In genomic region chr4:106063851-106064382, GRCm38 (mm10) we compare ENCODE assay signal across 17 mouse cellular contexts.
DNase-seq lines count a peak whose midpoint lies in the region; ATAC-seq and TF ChIP-seq lines count a peak whose summit lies in the region.
"Had no signal": no experiment of that assay in that cellular context is flagged by ENCODE, and none has a peak within 500 bp of the region (broad histone marks: within the 10 kb centered on the region; RNA-seq: fewer than 3 reads in every experiment).

No protein-coding gene starts in this region.

- peak; percentile 13 for DNase-seq in lung, postnatal 0 days (ENCODE audit: low spot score)
- no peak for DNase-seq in lung, postnatal 36 days
- DNase-seq in limb, embryonic 10.5 days (ENCODE audit: low spot score): no peak
- no peak for DNase-seq in layer of hippocampus, adult 18-20 months (ENCODE audit: low spot score in 2 of 2)
- DNase-seq in adrenal gland, postnatal 14 days: no peak
- DNase-seq: adrenal gland, postnatal 10 days; cerebellum, adult 11-12 months; cerebellum, adult 9-10 months; cerebellum, postnatal 25 days; forebrain, postnatal 0 days; gastrocnemius, postnatal 14 days; heart, postnatal 36 days had no signal

- H3K4me3 ChIP-seq in lung, postnatal 0 days (ENCODE audit: low read depth, low read length): no peak overlapping the region
- H3K4me3 ChIP-seq in limb, embryonic 10.5 days: no peak overlapping the region
- no peak overlapping the region for H3K4me3 ChIP-seq in limb, embryonic 15.5 days
- H3K4me3 ChIP-seq: forebrain, embryonic 13.5 days; heart, embryonic 13.5 days; hindbrain, embryonic 15.5 days had no signal

- no peak overlapping the region for H3K4me2 ChIP-seq in lung, postnatal 0 days (replicated peaks; ENCODE audit: low read depth, low read length)
- no peak overlapping the region for H3K4me2 ChIP-seq in limb, embryonic 15.5 days
- H3K4me2 ChIP-seq: forebrain, embryonic 13.5 days; heart, embryonic 13.5 days; hindbrain, embryonic 15.5 days had no signal

- H3K9me3 ChIP-seq in lung, postnatal 0 days (ENCODE audit: low read length): no peaks in the 10 kb centered on the region
- H3K9me3 ChIP-seq in limb, embryonic 10.5 days (replicated peaks): no peaks in the 10 kb centered on the region
- H3K9me3 ChIP-seq in limb, embryonic 15.5 days: no peaks in the 10 kb centered on the region
- H3K9me3 ChIP-seq: forebrain, embryonic 13.5 days; heart, embryonic 13.5 days; hindbrain, embryonic 15.5 days had no signal

- H3K27me3 ChIP-seq in lung, postnatal 0 days (replicated peaks; ENCODE audit: insufficient read depth, low read length): no peaks in the 10 kb centered on the region
- H3K27me3 ChIP-seq in limb, embryonic 10.5 days (ENCODE audit: low read depth, poor library complexity, severe bottlenecking): no peaks in the 10 kb centered on the region
- no peaks in the 10 kb centered on the region for H3K27me3 ChIP-seq in limb, embryonic 15.5 days
- H3K27me3 ChIP-seq: forebrain, embryonic 13.5 days; heart, embryonic 13.5 days; hindbrain, embryonic 15.5 days had no signal

- no peaks in the 10 kb centered on the region for H3K36me3 ChIP-seq in lung, postnatal 0 days (ENCODE audit: insufficient read depth, low read length)
- no peaks in the 10 kb centered on the region for H3K36me3 ChIP-seq in limb, embryonic 10.5 days
- H3K36me3 ChIP-seq in limb, embryonic 15.5 days: no peaks in the 10 kb centered on the region
- H3K36me3 ChIP-seq: G1E; heart, embryonic 13.5 days; hindbrain, embryonic 15.5 days had no signal

- ATAC-seq in lung, postnatal 0 days: no peak
- no peak for ATAC-seq in limb, embryonic 15.5 days (ENCODE audit: insufficient number of reproducible peaks, low FRiP score, low TSS enrichment, low read depth)
- ATAC-seq: forebrain, embryonic 13.5 days; forebrain, postnatal 0 days had no signal

- H3K9ac ChIP-seq in lung, postnatal 0 days (replicated peaks; ENCODE audit: low read depth): no peak overlapping the region
- H3K9ac ChIP-seq in limb, embryonic 15.5 days: no peak overlapping the region
- H3K9ac ChIP-seq: forebrain, embryonic 13.5 days; forebrain, postnatal 0 days; heart, embryonic 13.5 days; hindbrain, embryonic 15.5 days had no signal

- TF ChIP-seq EP300 in lung, postnatal 0 days (IDR thresholded peaks at IDR 0.05): no peak

- WGBS in lung, postnatal 0 days: 35% methylated on average over 6 of the region's 6 CpGs
- 63% methylated on average over 6 of the region's 6 CpGs for WGBS in limb, embryonic 10.5 days
- WGBS in limb, embryonic 15.5 days: 21% methylated on average over 6 of the region's 6 CpGs

- no peaks in the 10 kb centered on the region for H3K4me1 ChIP-seq in lung, postnatal 0 days (ENCODE audit: insufficient read depth, low read depth, low read length)
- H3K4me1 ChIP-seq in limb, embryonic 10.5 days: peaks cover 48% of the 10 kb centered on the region
- H3K4me1 ChIP-seq in limb, embryonic 15.5 days: peaks cover 45% of the 10 kb centered on the region
- H3K4me1 ChIP-seq: heart, embryonic 13.5 days; hindbrain, embryonic 15.5 days had no signal

- H3K27ac ChIP-seq in lung, postnatal 0 days (ENCODE audit: low read length): no peak overlapping the region
- peak overlapping the region; percentile 59 for H3K27ac ChIP-seq in limb, embryonic 10.5 days
- peak overlapping the region; percentile 68 for H3K27ac ChIP-seq in limb, embryonic 15.5 days
- H3K27ac ChIP-seq: forebrain, embryonic 13.5 days; heart, embryonic 13.5 days; hindbrain, embryonic 15.5 days had no signal

- no peak for TF ChIP-seq CTCF in lung, postnatal 0 days (IDR thresholded peaks at IDR 0.05)
